Comparison of ENCODE assay signal across 10 mouse cellular contexts in the genomic region with DNA sequence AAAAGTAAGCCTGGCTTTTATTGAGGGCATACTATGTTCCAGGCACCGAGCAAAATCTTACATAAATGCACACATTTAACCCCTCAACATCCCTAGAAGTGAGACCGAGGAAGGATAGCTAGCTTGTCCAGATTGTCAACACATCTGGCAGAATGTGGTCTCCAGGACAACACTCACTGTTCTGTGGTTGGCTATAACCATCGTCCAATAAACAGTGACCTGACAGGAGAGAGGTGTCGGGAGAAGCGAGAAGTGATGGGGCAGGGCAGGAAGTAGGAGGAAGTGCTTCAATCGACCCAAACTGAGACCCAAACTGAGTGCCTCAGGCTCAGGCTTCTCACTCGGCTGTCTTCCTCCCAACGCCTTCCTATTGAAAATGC.
A peak's percentile ranks its signal among the peaks of the same experiment; 100 is the strongest.
DNase-seq lines count a peak whose midpoint lies in the region; ATAC-seq and TF ChIP-seq lines count a peak whose summit lies in the region.
"Had no signal": no experiment of that assay in that cellular context is flagged by ENCODE, and none has a peak within 500 bp of the region (broad histone marks: within the 10 kb centered on the region; RNA-seq: fewer than 3 reads in every experiment).

No protein-coding gene starts in this region.

- H3K4me3 ChIP-seq in forebrain, embryonic 10.5 days: no peak overlapping the region
- no peak overlapping the region for H3K4me3 ChIP-seq in forebrain, embryonic 12.5 days (replicated peaks)
- no peak overlapping the region for H3K4me3 ChIP-seq in spleen, adult 2 months (ENCODE audit: extremely low read depth, insufficient read depth, insufficient read length)
- H3K4me3 ChIP-seq in limb, embryonic 13.5 days: no peak overlapping the region
- H3K4me3 ChIP-seq: myocyte had no signal

- H3K4me1 ChIP-seq in forebrain, embryonic 10.5 days: peaks cover 5% of the 10 kb centered on the region; the same call in 1 of the 2 replicates
- no peaks in the 10 kb centered on the region for H3K4me1 ChIP-seq in forebrain, embryonic 12.5 days
- peaks cover 19% of the 10 kb centered on the region for H3K4me1 ChIP-seq in spleen, adult 2 months (ENCODE audit: control insufficient read depth, insufficient read depth, insufficient read length)
- peaks cover 38% of the 10 kb centered on the region for H3K4me1 ChIP-seq in limb, embryonic 13.5 days

- H3K27ac ChIP-seq in forebrain, embryonic 10.5 days: peak overlapping the region; percentile 31; the same call in 1 of the 2 replicates
- no peak overlapping the region for H3K27ac ChIP-seq in forebrain, embryonic 12.5 days
- H3K27ac ChIP-seq in spleen, adult 2 months (ENCODE audit: insufficient read depth, low read length): peak overlapping the region; percentile 85
- peak overlapping the region; percentile 73; the same call in 1 of the 2 replicates for H3K27ac ChIP-seq in limb, embryonic 13.5 days

- no peaks in the 10 kb centered on the region for H3K27me3 ChIP-seq in forebrain, embryonic 10.5 days (ENCODE audit: poor library complexity, severe bottlenecking)
- no peaks in the 10 kb centered on the region for H3K27me3 ChIP-seq in forebrain, embryonic 12.5 days
- no peaks in the 10 kb centered on the region for H3K27me3 ChIP-seq in spleen, adult 2 months (ENCODE audit: control insufficient read depth, insufficient read depth, low read length)
- H3K27me3 ChIP-seq in limb, embryonic 13.5 days: no peaks in the 10 kb centered on the region

- TF ChIP-seq CTCF in spleen, adult 2 months (IDR thresholded peaks at IDR 0.05; ENCODE audit: extremely low read depth, insufficient read depth, insufficient read length, insufficient replicate concordance): no peak

- 80% methylated on average over 8 of the region's 8 CpGs for WGBS in forebrain, embryonic 10.5 days
- WGBS in forebrain, embryonic 12.5 days: 82% methylated on average over 8 of the region's 8 CpGs
- 16% methylated on average over 8 of the region's 8 CpGs for WGBS in spleen, adult 2 months
- WGBS in limb, embryonic 13.5 days: 53% methylated on average over 8 of the region's 8 CpGs

- TF ChIP-seq POLR2A in spleen, adult 2 months (IDR thresholded peaks at IDR 0.05; ENCODE audit: low read depth, low read length): no peak

- H3K9ac ChIP-seq in forebrain, embryonic 12.5 days: no peak overlapping the region
- no peak overlapping the region for H3K9ac ChIP-seq in limb, embryonic 13.5 days

- H3K9me3 ChIP-seq in forebrain, embryonic 10.5 days: no peaks in the 10 kb centered on the region
- H3K9me3 ChIP-seq in forebrain, embryonic 12.5 days: no peaks in the 10 kb centered on the region
- no peaks in the 10 kb centered on the region for H3K9me3 ChIP-seq in limb, embryonic 13.5 days

- H3K4me2 ChIP-seq in forebrain, embryonic 12.5 days: no peak overlapping the region
- no peak overlapping the region for H3K4me2 ChIP-seq in limb, embryonic 13.5 days (replicated peaks)

- no peak for ATAC-seq in forebrain, embryonic 12.5 days (ENCODE audit: low FRiP score)
- no peak for ATAC-seq in limb, embryonic 13.5 days (ENCODE audit: low FRiP score, low read depth)

- no peaks in the 10 kb centered on the region for H3K36me3 ChIP-seq in forebrain, embryonic 10.5 days (replicated peaks)
- H3K36me3 ChIP-seq in forebrain, embryonic 12.5 days (replicated peaks): no peaks in the 10 kb centered on the region
- no peaks in the 10 kb centered on the region for H3K36me3 ChIP-seq in spleen, adult 2 months (ENCODE audit: control insufficient read depth, insufficient read depth, low read length)
- H3K36me3 ChIP-seq in limb, embryonic 13.5 days: no peaks in the 10 kb centered on the region

- no peak for DNase-seq in forebrain, embryonic 10.5 days (ENCODE audit: extremely low spot score, low spot score)
- no peak for DNase-seq in spleen, adult 2 months (ENCODE audit: low read depth in 1 of 2, low spot score in 2 of 2)
- DNase-seq in spleen, postnatal 4 days (ENCODE audit: low spot score in 2 of 2): no peak
- DNase-seq in natural killer cell, adult 2 months (ENCODE audit: low spot score in 2 of 2): peak; percentile 60 to 79
- DNase-seq in MN1 (ENCODE audit: low spot score): no peak
- DNase-seq in c-Kit-positive CD71-positive TER-119-positive erythroid progenitor cells, embryonic 14.5 days (ENCODE audit: low spot score): no peak
- DNase-seq: cerebellum, postnatal 10 days had no signal

Comparison
In these comparisons a context has a peak if more than half of its experiments do, and no peak if none do; other contexts are left out.
1. DNase-seq: peak in natural killer cell, adult 2 months (2 of 2); none in forebrain, embryonic 10.5 days (single experiment), spleen, adult 2 months (0 of 2), spleen, postnatal 4 days (0 of 2), MN1 (single experiment) and c-Kit-positive CD71-positive TER-119-positive erythroid progenitor cells, embryonic 14.5 days (single experiment).